Mouse (Mus musculus) adrenal gland, adult 2 months (tissue): ENCODE measurements around the gene Klhl4. TPM values are rescaled to one million over a fixed set of nuclear protein-coding genes. Genes with fewer than 3 reads are reported as not detected.
A peak's percentile ranks its signal among the peaks of the same experiment; 100 is the strongest.

Source experiments
- DNase-seq: peaks from one replicate; pipeline ENCODE4 v3.0.0; 2021
- long read RNA-seq: library from polyadenylated mRNA; stranded (forward); transcript quantifications from one replicate; pipeline ENCODE4 v2.0.0, GENCODE M21; 2021
- polyA plus RNA-seq: library from polyadenylated mRNA; depleted of rRNA; stranded (reverse); fragments of >200 nt; gene quantifications from 2 replicates; pipeline ENCODE4 v1.2.3, GENCODE M21; 2012; rRNA removed
- total RNA-seq, 2 experiments: library from RNA; stranded (reverse); gene quantifications; 2 replicates each; pipeline ENCODE4 v1.2.3; 2021

The Klhl4 gene
- total RNA-seq: 1 to 10 TPM; 1.2 to 2.6 TPM
- polyA plus RNA-seq: 0.03 and 0.08 TPM in 2 replicates
- long read RNA-seq, partial matches to known transcripts: 1 of 1 reads
- long read RNA-seq, other reads (novel, unspliced or antisense): 0 of 1 reads

GRCm38 (mm10) chrX:114473782-114474731, at the start of gene Klhl4:
Klhl4 (plus strand) TSS chrX:114474333.
- DNase-seq: peak; percentile 3

GRCm38 (mm10) chrX:114484153-114484552, 10.0 kb downstream of the Klhl4 start:
- no peak for DNase-seq

- no peak for DNase-seq
These were observed 12.6 kb downstream of the Klhl4 start for GRCm38 (mm10) chrX:114486691-114487090.

- DNase-seq: no peak
These were observed 84.0 kb downstream of the Klhl4 start for GRCm38 (mm10) chrX:114558141-114558540.

- no peak for DNase-seq
These were observed 108.2 kb downstream of the Klhl4 start for GRCm38 (mm10) chrX:114582311-114582710.
